Mouse (Mus musculus) thymus, adult 2 months (tissue): Measurements from ENCODE around the gene Per1.

Experiments used
- CTCF ChIP-seq: fragments of 200-500 bp; IDR thresholded peaks from 2 replicates; pipeline ENCODE4 v1.5.1; 2012; ENCODE audit warnings: mild to moderate bottlenecking, control low read depth, low read length, moderate library complexity, borderline replicate concordance; ENCODE audit not compliant: control insufficient read depth, poor library complexity, insufficient read depth; ENCODE audit errors: extremely low read depth
- POLR2A ChIP-seq: fragments of 200-500 bp; IDR thresholded peaks from 2 replicates; pipeline ENCODE4 v1.6.1; 2012; ENCODE audit warnings: mild to moderate bottlenecking, low read length, control low read depth, moderate library complexity; ENCODE audit not compliant: control insufficient read depth, poor library complexity, insufficient read depth; ENCODE audit errors: extremely low read depth

- no peak for TF ChIP-seq CTCF
- no peak for TF ChIP-seq POLR2A
Observed at GRCm38 (mm10) chr11:69111865-69112264, 16.8 kb downstream of the Per1 start.
